Mouse (Mus musculus): ENCODE measurements around the gene Elmo1.

The Elmo1 gene

GRCm38 (mm10) chr13:20313345-20313744, 222.9 kb downstream of the Elmo1 start:
- no peak for DNase-seq (ENCODE audit: low spot score in 2 of 2)

- DNase-seq (ENCODE audit: low spot score in 2 of 2), result no peak
Observed at GRCm38 (mm10) chr13:20316139-20316538, 225.7 kb downstream of the Elmo1 start.

GRCm38 (mm10) chr13:20318615-20319219, 228.3 kb downstream of the Elmo1 start:
- DNase-seq (ENCODE audit: low spot score in 2 of 2), result no peak

GRCm38 (mm10) chr13:20320232-20320631, 229.8 kb downstream of the Elmo1 start:
- DNase-seq (ENCODE audit: low spot score in 2 of 2), result no peak

GRCm38 (mm10) chr13:20323478-20323877, 233.1 kb downstream of the Elmo1 start:
- no peak for DNase-seq (ENCODE audit: low spot score in 2 of 2)

GRCm38 (mm10) chr13:20327064-20327463, 236.7 kb downstream of the Elmo1 start:
- DNase-seq (ENCODE audit: low spot score in 2 of 2), result no peak

- DNase-seq (ENCODE audit: low spot score in 2 of 2), result no peak
Observed at GRCm38 (mm10) chr13:20327975-20328374, 237.6 kb downstream of the Elmo1 start.

GRCm38 (mm10) chr13:20328672-20329071, 238.3 kb downstream of the Elmo1 start:
- DNase-seq (ENCODE audit: low spot score in 2 of 2), result no peak

- DNase-seq (ENCODE audit: low spot score in 2 of 2), result no peak
Observed at GRCm38 (mm10) chr13:20330954-20331353, 240.6 kb downstream of the Elmo1 start.

GRCm38 (mm10) chr13:20335051-20335888, 244.9 kb downstream of the Elmo1 start:
- no peak for DNase-seq (ENCODE audit: low spot score in 2 of 2)

- no peak for DNase-seq (ENCODE audit: low spot score in 2 of 2)
Observed at GRCm38 (mm10) chr13:20335889-20336497, 245.6 kb downstream of the Elmo1 start.

- DNase-seq (ENCODE audit: low spot score in 2 of 2), result no peak
Observed at GRCm38 (mm10) chr13:20342881-20343280, 252.5 kb downstream of the Elmo1 start.

GRCm38 (mm10) chr13:20349754-20350153, 259.4 kb downstream of the Elmo1 start:
- no peak for DNase-seq (ENCODE audit: low spot score in 2 of 2)

- DNase-seq (ENCODE audit: low spot score in 2 of 2), result no peak
Observed at GRCm38 (mm10) chr13:20352631-20353030, 262.2 kb downstream of the Elmo1 start.

- DNase-seq (ENCODE audit: low spot score in 2 of 2), result no peak
Observed at GRCm38 (mm10) chr13:20353862-20354603, 263.6 kb downstream of the Elmo1 start.

GRCm38 (mm10) chr13:20354604-20354999, 264.2 kb downstream of the Elmo1 start:
- DNase-seq (ENCODE audit: low spot score in 2 of 2), result no peak

GRCm38 (mm10) chr13:20362541-20362940, 272.1 kb downstream of the Elmo1 start:
- DNase-seq (ENCODE audit: low spot score in 2 of 2), result no peak

- DNase-seq (ENCODE audit: low spot score in 2 of 2), result no peak
Observed at GRCm38 (mm10) chr13:20365828-20366593, 275.6 kb downstream of the Elmo1 start.

- no peak for DNase-seq (ENCODE audit: low spot score in 2 of 2)
Observed at GRCm38 (mm10) chr13:20370036-20370802, 279.8 kb downstream of the Elmo1 start.

GRCm38 (mm10) chr13:20371501-20371900, 281.1 kb downstream of the Elmo1 start:
- peak in 1 of 2 experiments; percentile 5 for DNase-seq (ENCODE audit: low spot score in 2 of 2)

GRCm38 (mm10) chr13:20372335-20372734, 281.9 kb downstream of the Elmo1 start:
- DNase-seq (ENCODE audit: low spot score in 2 of 2), result no peak
